Mouse (Mus musculus) ES-E14 (cell line): ENCODE measurements around the gene Ssr1.

Source experiments
- MAFK ChIP-seq: IDR thresholded peaks from 2 replicates; pipeline ENCODE4 v1.6.1; 2014; ENCODE audit warnings: mild to moderate bottlenecking, low read depth, low read length, inconsistent platforms; ENCODE audit not compliant: insufficient read depth
- ZNF384 ChIP-seq: IDR thresholded peaks from 2 replicates; pipeline ENCODE4 v1.6.1; 2012; ENCODE audit warnings: low read depth, low read length, inconsistent platforms

- TF ChIP-seq MAFK, result no peak
- no peak for TF ChIP-seq ZNF384
Measured at GRCm38 (mm10) chr13:38009721-38010408, 15.8 kb upstream of the Ssr1 start.
